Comparison of ENCODE assay signal across 25 mouse cellular contexts in the genomic region with DNA sequence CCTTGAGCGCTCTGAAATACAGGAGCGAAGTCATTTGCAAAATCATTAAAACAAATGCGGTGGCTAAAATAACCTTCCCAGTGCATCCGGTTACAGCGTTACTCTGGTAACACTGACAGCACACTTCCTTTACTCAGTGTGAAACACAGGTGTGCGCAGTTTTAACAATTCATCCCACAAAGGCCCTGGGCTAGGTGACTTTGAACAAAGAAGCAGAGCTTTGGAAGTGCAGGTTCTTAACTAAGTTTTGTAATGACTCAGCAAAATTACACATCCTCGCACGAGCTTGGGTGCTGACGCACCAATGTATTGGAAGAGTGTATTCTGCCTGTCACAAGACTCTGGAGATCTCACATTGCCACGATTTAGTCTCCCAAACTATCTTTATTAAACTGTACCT. TPM values are rescaled to one million over a fixed set of nuclear protein-coding genes. Genes with fewer than 3 reads are reported as not detected.
A peak's percentile ranks its signal among the peaks of the same experiment; 100 is the strongest.
DNase-seq lines count a peak whose midpoint lies in the region; ATAC-seq and TF ChIP-seq lines count a peak whose summit lies in the region.
"Had no signal": no experiment of that assay in that cellular context is flagged by ENCODE, and none has a peak within 500 bp of the region (broad histone marks: within the 10 kb centered on the region; RNA-seq: fewer than 3 reads in every experiment).

No protein-coding gene starts in this region.

- 57% methylated on average over 10 of the region's 10 CpGs for WGBS in liver, embryonic 15.5 days (ENCODE audit: insufficient replicate concordance)
- WGBS in forebrain, embryonic 12.5 days: 85% methylated on average over 10 of the region's 10 CpGs

- no peak for TF ChIP-seq CTCF in CH12.LX (conservative IDR thresholded peaks at IDR 0.05 in 1 of 2, IDR thresholded peaks at IDR 0.05 in 1 of 2; ENCODE audit: low read depth in 2 of 2, low read length in 2 of 2)

- in situ Hi-C loops in CH12.LX (cut with MboI; ENCODE audit: low pct_ligation_motif_present, low pct_unique_long_range_greater_than_20kb, low sequenced_read_pairs): no loop called here

- H3K27ac ChIP-seq in CH12.LX (ENCODE audit: insufficient read depth, low read depth): no peak overlapping the region
- H3K27ac ChIP-seq in liver, embryonic 15.5 days (replicated peaks): peak overlapping the region; percentile 56
- no peak overlapping the region for H3K27ac ChIP-seq in forebrain, embryonic 12.5 days
- H3K27ac ChIP-seq: limb, embryonic 10.5 days; lung, embryonic 15.5 days had no signal

- TF ChIP-seq POLR2A in CH12.LX (IDR thresholded peaks at IDR 0.05; ENCODE audit: low read depth, low read length): no peak

- H3K4me3 ChIP-seq in CH12.LX (replicated peaks in 1 of 3; ENCODE audit: low read depth in 2 of 3, low read length in 2 of 3, poor library complexity in 1 of 3): no peak overlapping the region
- H3K4me3 ChIP-seq in liver, embryonic 15.5 days (replicated peaks): peak overlapping the region; percentile 43
- no peak overlapping the region for H3K4me3 ChIP-seq in forebrain, embryonic 12.5 days (replicated peaks)
- H3K4me3 ChIP-seq: limb, embryonic 10.5 days; lung, embryonic 15.5 days; myocyte had no signal

- peaks cover 0 to 5% of the 10 kb centered on the region in 2 experiments; a peak in 1 of 4 replicates for H3K4me1 ChIP-seq in CH12.LX (ENCODE audit: control insufficient read depth in 1 of 2, insufficient read depth in 2 of 2)
- H3K4me1 ChIP-seq in liver, embryonic 15.5 days (replicated peaks): peaks cover 24% of the 10 kb centered on the region
- 0 out of 2 replicates have a peak, but pooled peaks cover 4% of the 10 kb centered on the region for H3K4me1 ChIP-seq in forebrain, embryonic 12.5 days
- H3K4me1 ChIP-seq: limb, embryonic 10.5 days; lung, embryonic 15.5 days had no signal

- no peak for TF ChIP-seq EP300 in CH12.LX (IDR thresholded peaks at IDR 0.05; ENCODE audit: low read length)

- TF ChIP-seq RAD21 in CH12.LX (IDR thresholded peaks at IDR 0.05; ENCODE audit: low read depth, low read length): no peak

- peak; percentile 86 for ATAC-seq in erythroblast, adult 5-6 weeks (replicated peaks; ENCODE audit: low FRiP score, poor library complexity, severe bottlenecking)
- ATAC-seq in liver, embryonic 15.5 days (ENCODE audit: insufficient read depth): peak; percentile 60
- ATAC-seq in forebrain, embryonic 12.5 days (ENCODE audit: low FRiP score): no peak

- dilution Hi-C loops in CH12.LX (cut with MboI; ENCODE audit: extremely low pct_ligation_motif_present, extremely low pct_unique_long_range_greater_than_20kb, low sequenced_read_pairs): no loop called here

- H3K9me3 ChIP-seq in CH12.LX (replicated peaks; ENCODE audit: low read length): no peaks in the 10 kb centered on the region
- no peaks in the 10 kb centered on the region for H3K9me3 ChIP-seq in liver, embryonic 15.5 days (replicated peaks)
- H3K9me3 ChIP-seq in forebrain, embryonic 12.5 days: no peaks in the 10 kb centered on the region
- H3K9me3 ChIP-seq: G1E; limb, embryonic 10.5 days; lung, embryonic 15.5 days had no signal

- no peaks in the 10 kb centered on the region for H3K79me2 ChIP-seq in CH12.LX (replicated peaks; ENCODE audit: control insufficient read depth, extremely low read depth, insufficient read depth, poor library complexity, severe bottlenecking)

- no peaks in the 10 kb centered on the region for H3K27me3 ChIP-seq in CH12.LX (replicated peaks)
- no peaks in the 10 kb centered on the region for H3K27me3 ChIP-seq in liver, embryonic 15.5 days
- H3K27me3 ChIP-seq in forebrain, embryonic 12.5 days: no peaks in the 10 kb centered on the region
- H3K27me3 ChIP-seq: lung, embryonic 15.5 days had no signal

- peak; percentile 13 for DNase-seq in heart, adult 11 months
- DNase-seq in heart, adult 18-20 months: no peak
- peak; percentile 60 for DNase-seq in CH12.LX (ENCODE audit: extremely low read depth)
- no peak for DNase-seq in cerebellum, postnatal 4 days (ENCODE audit: low spot score in 2 of 2)
- DNase-seq in kidney, postnatal 14 days: no peak
- DNase-seq: cerebellum, adult 2 months; embryo, embryonic 11 days; kidney, postnatal 10 days; right cerebral cortex, postnatal 14 days had no signal

- H3K9ac ChIP-seq in CH12.LX (ENCODE audit: insufficient read depth, low read depth): no peak overlapping the region
- H3K9ac ChIP-seq in liver, embryonic 15.5 days: no peak overlapping the region
- H3K9ac ChIP-seq in forebrain, embryonic 12.5 days: no peak overlapping the region
- H3K9ac ChIP-seq: lung, embryonic 15.5 days had no signal

- peak overlapping the region; percentile 78 for H3K4me2 ChIP-seq in CH12.LX (ENCODE audit: insufficient read depth, low read depth, poor library complexity, severe bottlenecking)
- H3K4me2 ChIP-seq in liver, embryonic 15.5 days: peak overlapping the region; percentile 46
- H3K4me2 ChIP-seq in forebrain, embryonic 12.5 days: no peak overlapping the region
- H3K4me2 ChIP-seq: lung, embryonic 15.5 days; midbrain, embryonic 11.5 days had no signal

- H3K36me3 ChIP-seq in CH12.LX (replicated peaks in 1 of 2; ENCODE audit: control insufficient read depth in 1 of 2, insufficient read depth in 1 of 2, low read length in 1 of 2): no peaks in the 10 kb centered on the region
- H3K36me3 ChIP-seq in liver, embryonic 15.5 days (replicated peaks): 0 out of 2 replicates have a peak, but pooled peaks cover 5% of the 10 kb centered on the region
- no peaks in the 10 kb centered on the region for H3K36me3 ChIP-seq in forebrain, embryonic 12.5 days (replicated peaks)
- H3K36me3 ChIP-seq: G1E; limb, embryonic 10.5 days; lung, embryonic 15.5 days had no signal

TF ChIP-seq in CH12.LX, 34 proteins besides CTCF, POLR2A, EP300 and RAD21 (continues in another document):
- no peak for TF ChIP-seq POLR2AphosphoS2 (IDR thresholded peaks at IDR 0.05; ENCODE audit: low read depth, low read length)
- TF ChIP-seq TCF12 (IDR thresholded peaks at IDR 0.05; ENCODE audit: low read depth, low read length): peak; percentile 49; the same call in 1 of the 2 replicates
- no peak; the same call in 1 of the 2 replicates for TF ChIP-seq ZNF384 (IDR thresholded peaks at IDR 0.05; ENCODE audit: low read depth, low read length)
- TF ChIP-seq ETS1 (conservative IDR thresholded peaks at IDR 0.05; ENCODE audit: low read depth, low read length): 0 out of 2 replicates have a peak, but pooled peaks have one; percentile 51
- no peak for TF ChIP-seq PAX5 (IDR thresholded peaks at IDR 0.05; ENCODE audit: low read length)
- no peak for TF ChIP-seq CHD1 (IDR thresholded peaks at IDR 0.05; ENCODE audit: low read depth, low read length)
- TF ChIP-seq MAFK (IDR thresholded peaks at IDR 0.05; ENCODE audit: insufficient replicate concordance, low read length): peak; percentile 95
- TF ChIP-seq MAX (IDR thresholded peaks at IDR 0.05; ENCODE audit: low read length): no peak
- TF ChIP-seq IRF4 (IDR thresholded peaks at IDR 0.05; ENCODE audit: low read depth, low read length): peak; percentile 69
- TF ChIP-seq MXI1 (IDR thresholded peaks at IDR 0.05; ENCODE audit: low read depth, low read length): no peak
- TF ChIP-seq ZKSCAN1 (IDR thresholded peaks at IDR 0.05; ENCODE audit: borderline replicate concordance, low read depth, low read length): no peak
- TF ChIP-seq JUND (conservative IDR thresholded peaks at IDR 0.05; ENCODE audit: low read depth, low read length): peak; percentile 66; the same call in 1 of the 2 replicates
- peak; percentile 72 for TF ChIP-seq BHLHE40 (IDR thresholded peaks at IDR 0.05; ENCODE audit: low read depth, low read length)

RNA-seq across cellular contexts. Expression of a gene that starts 2.7 kb away (rescaled TPM):
- not detected for total RNA-seq in heart, adult 18-20 months (2021)
- total RNA-seq in CH12.LX (2012; rRNA removed) (not detected in 2 replicates), CH12.LX (2014; rRNA removed) (not detected in 2 replicates)
- not detected in 2 replicates for polyA plus RNA-seq in CH12.LX (2012; ENCODE audit: insufficient read length, low read depth)
- 9.4 TPM in 1 of 2 replicates, not detected in the other for total RNA-seq in erythroblast, adult 5-6 weeks (2015; ENCODE audit: low replicate concordance)
- total RNA-seq in erythroblast, adult 5-6 weeks (2017; ENCODE audit: low replicate concordance): 1.4 and 5.6 TPM in 2 replicates
- 2.6 and 3.4 TPM in 2 replicates for polyA plus RNA-seq in liver, embryonic 15.5 days (2015; fragmentation: Nextera tagmentation; extraction: Ambion mirVana)
- polyA plus RNA-seq in forebrain, embryonic 12.5 days (2016; fragmentation: Nextera tagmentation; extraction: Ambion mirVana): 0.29 and 0.33 TPM in 2 replicates
- total RNA-seq: adrenal gland, adult 18-20 months; G1E; heart, adult 8-10 months; heart, postnatal 25 days; layer of hippocampus, postnatal 25 days had no signal
- polyA plus RNA-seq: brain, embryonic 14.5 days; cerebellum, adult 2 months; G1E; intestine, embryonic 14.5 days; limb, embryonic 10.5 days; lung, embryonic 15.5 days; midbrain, embryonic 11.5 days; myocyte; stomach, embryonic 14.5 days; urinary bladder, adult 2 months had no signal

RNA-seq across cellular contexts. Expression of a gene that starts 18.6 kb away (rescaled TPM):
- 1 to 10 TPM; 9.3 to 9.6 TPM for total RNA-seq in heart, adult 18-20 months (2021)
- total RNA-seq in CH12.LX (2012; rRNA removed) (0.68 and 0.88 TPM in 2 replicates), CH12.LX (2014; rRNA removed) (0.05 and 0.08 TPM in 2 replicates)
- 0.35 and 0.44 TPM in 2 replicates for polyA plus RNA-seq in CH12.LX (2012; ENCODE audit: insufficient read length, low read depth)
- total RNA-seq in erythroblast, adult 5-6 weeks (2015; ENCODE audit: low replicate concordance): 42.5 and 48.9 TPM in 2 replicates
- total RNA-seq in erythroblast, adult 5-6 weeks (2017; ENCODE audit: low replicate concordance): 35.4 and 46.2 TPM in 2 replicates
- 24.3 and 25.4 TPM in 2 replicates for polyA plus RNA-seq in liver, embryonic 15.5 days (2015; fragmentation: Nextera tagmentation; extraction: Ambion mirVana)
- 3.9 and 4.2 TPM in 2 replicates for polyA plus RNA-seq in forebrain, embryonic 12.5 days (2016; fragmentation: Nextera tagmentation; extraction: Ambion mirVana)

RNA-seq across cellular contexts. Expression of a gene that starts 29.6 kb away (rescaled TPM):
- 1 to 10 TPM in 1 of 2 experiments, not detected in 1; 1.0 TPM for total RNA-seq in heart, adult 18-20 months (2021)
- total RNA-seq in CH12.LX (2012; rRNA removed) (0.50 TPM in 1 of 2 replicates, not detected in the other), CH12.LX (2014; rRNA removed) (not detected in 2 replicates)
- polyA plus RNA-seq in CH12.LX (2012; ENCODE audit: insufficient read length, low read depth): not detected in 2 replicates
- 6.5 TPM in 1 of 2 replicates, not detected in the other for total RNA-seq in erythroblast, adult 5-6 weeks (2015; ENCODE audit: low replicate concordance)
- total RNA-seq in erythroblast, adult 5-6 weeks (2017; ENCODE audit: low replicate concordance): 0.68 and 3.9 TPM in 2 replicates
- 2.1 and 2.6 TPM in 2 replicates for polyA plus RNA-seq in liver, embryonic 15.5 days (2015; fragmentation: Nextera tagmentation; extraction: Ambion mirVana)
- polyA plus RNA-seq in forebrain, embryonic 12.5 days (2016; fragmentation: Nextera tagmentation; extraction: Ambion mirVana): 0.83 TPM in 1 of 2 replicates, not detected in the other
- total RNA-seq: adrenal gland, adult 18-20 months; heart, postnatal 25 days had no signal
- polyA plus RNA-seq: G1E; intestine, embryonic 14.5 days; limb, embryonic 10.5 days; lung, embryonic 15.5 days; myocyte had no signal

RNA-seq across cellular contexts. Expression of a gene that starts 54.3 kb away (rescaled TPM):
- 1 to 10 TPM; 5.6 to 7.5 TPM for total RNA-seq in heart, adult 18-20 months (2021)
- total RNA-seq in CH12.LX (2012; rRNA removed): not detected in 2 replicates
- not detected in 2 replicates for total RNA-seq in CH12.LX (2014; rRNA removed)
- polyA plus RNA-seq in CH12.LX (2012; ENCODE audit: insufficient read length, low read depth): 0.07 TPM in 1 of 2 replicates, not detected in the other
- total RNA-seq in erythroblast, adult 5-6 weeks (2015; ENCODE audit: low replicate concordance): not detected in 2 replicates
- total RNA-seq in erythroblast, adult 5-6 weeks (2017; ENCODE audit: low replicate concordance): 0.60 and 0.70 TPM in 2 replicates
- 0.24 and 0.28 TPM in 2 replicates for polyA plus RNA-seq in liver, embryonic 15.5 days (2015; fragmentation: Nextera tagmentation; extraction: Ambion mirVana)
- polyA plus RNA-seq in forebrain, embryonic 12.5 days (2016; fragmentation: Nextera tagmentation; extraction: Ambion mirVana): 2.5 and 2.8 TPM in 2 replicates
- polyA plus RNA-seq: G1E had no signal

Comparison
In these comparisons a context has a peak if more than half of its experiments do, and no peak if none do; other contexts are left out.
1. DNase-seq: peak in heart, adult 11 months (single experiment) and CH12.LX (single experiment); none in heart, adult 18-20 months (0 of 2), cerebellum, postnatal 4 days (0 of 2) and kidney, postnatal 14 days (single experiment).
2. RNA of a gene that starts 18.6 kb away (total RNA-seq): 35.4 to 48.9 TPM in erythroblast, adult 5-6 weeks and 9.3 to 9.6 TPM in heart, adult 18-20 months; 0.05 to 0.88 TPM in CH12.LX; every median in the first group is over 4 times any median in the second.